Mouse (Mus musculus): ENCODE results near the gene Zfp3. TPM values are rescaled to one million over a fixed set of nuclear protein-coding genes. Genes with fewer than 3 reads are reported as not detected.
"Not testable (repeated sequence)": the region's sequence is repeated elsewhere in the genome, so short reads cannot be mapped to it uniquely, and the experiment has no call there.

Gene Zfp3
- polyA plus RNA-seq, 1 experiment from 2014 or later, result 14.2 TPM

DNA sequence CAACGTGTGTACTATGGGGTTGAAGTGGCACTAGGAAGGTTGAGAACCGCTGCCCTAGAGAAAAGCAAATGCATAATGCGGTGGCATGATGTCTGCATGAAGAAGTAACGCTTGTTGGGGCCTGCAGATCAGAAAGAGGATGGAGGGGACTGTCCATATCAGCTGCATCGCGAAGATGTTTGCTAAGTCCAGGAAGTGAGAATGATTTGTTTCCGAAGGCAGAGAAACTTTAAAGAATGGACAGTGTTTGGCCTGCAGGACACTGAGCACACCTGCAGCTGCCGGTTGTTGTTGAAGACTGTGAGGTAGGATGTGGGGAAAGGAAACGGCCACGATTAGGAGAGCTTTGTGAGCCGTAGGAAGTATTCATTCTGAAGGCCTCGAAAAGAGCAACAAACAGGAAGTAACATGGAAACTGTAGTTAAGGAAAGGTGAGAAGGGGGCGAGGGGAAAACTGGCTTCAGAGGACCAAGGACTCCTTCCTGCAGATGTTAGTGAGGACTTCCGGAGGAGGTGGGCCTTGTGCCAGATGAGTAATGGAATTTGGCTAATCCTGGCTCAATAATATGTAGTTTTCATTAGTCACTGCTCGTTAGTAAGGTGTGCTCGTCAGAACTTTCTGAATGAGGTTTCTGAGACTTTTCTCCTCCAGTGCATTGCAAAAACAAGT is 1.9 kb downstream of the Zfp3 start:
- no peak for ATAC-seq (ENCODE audit: low FRiP score)
- peaks cover 14% of the 10 kb centered on the region for H3K36me3 ChIP-seq
- no peaks in the 10 kb centered on the region for H3K27me3 ChIP-seq
- no peak overlapping the region for H3K27ac ChIP-seq
- H3K4me3 ChIP-seq, result no peak overlapping the region
- 88% methylated on average over 16 of the region's 16 CpGs for WGBS
- peaks cover 20% of the 10 kb centered on the region for H3K4me1 ChIP-seq (replicated peaks)
- no peak overlapping the region for H3K9ac ChIP-seq
- no peak overlapping the region for H3K4me2 ChIP-seq
- no peaks in the 10 kb centered on the region for H3K9me3 ChIP-seq

DNA sequence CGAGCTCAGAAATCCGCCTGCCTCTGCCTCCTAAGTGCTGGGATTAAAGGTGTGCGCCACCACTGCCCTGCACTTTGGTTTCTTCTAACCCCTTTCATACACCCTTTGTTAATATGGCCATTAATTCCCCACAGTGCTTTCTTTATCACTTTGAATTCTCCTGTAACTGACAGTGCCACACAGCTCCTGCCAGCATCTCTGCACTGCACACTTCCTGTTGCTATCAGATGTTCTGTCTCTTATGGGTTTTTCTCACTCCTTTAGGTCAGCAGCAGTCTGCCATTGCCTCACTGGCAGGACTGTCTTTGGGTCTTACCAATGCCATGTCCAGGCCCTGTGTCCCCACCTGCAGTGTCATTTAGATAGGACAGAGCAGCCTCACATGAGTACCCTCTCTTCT is 6.8 kb downstream of the Zfp3 start:
- no peaks in the 10 kb centered on the region for H3K27me3 ChIP-seq
- WGBS, result 100% methylated on average over 3 of the region's 3 CpGs
- no peak overlapping the region for H3K9ac ChIP-seq
- H3K4me1 ChIP-seq (replicated peaks), result peaks cover 3% of the 10 kb centered on the region
- H3K27ac ChIP-seq, result no peak overlapping the region
- no peak for ATAC-seq (ENCODE audit: low FRiP score)
- H3K9me3 ChIP-seq, result no peaks in the 10 kb centered on the region
- no peak overlapping the region for H3K4me3 ChIP-seq
- H3K36me3 ChIP-seq, result peaks cover 52% of the 10 kb centered on the region
- no peak overlapping the region for H3K4me2 ChIP-seq

DNA sequence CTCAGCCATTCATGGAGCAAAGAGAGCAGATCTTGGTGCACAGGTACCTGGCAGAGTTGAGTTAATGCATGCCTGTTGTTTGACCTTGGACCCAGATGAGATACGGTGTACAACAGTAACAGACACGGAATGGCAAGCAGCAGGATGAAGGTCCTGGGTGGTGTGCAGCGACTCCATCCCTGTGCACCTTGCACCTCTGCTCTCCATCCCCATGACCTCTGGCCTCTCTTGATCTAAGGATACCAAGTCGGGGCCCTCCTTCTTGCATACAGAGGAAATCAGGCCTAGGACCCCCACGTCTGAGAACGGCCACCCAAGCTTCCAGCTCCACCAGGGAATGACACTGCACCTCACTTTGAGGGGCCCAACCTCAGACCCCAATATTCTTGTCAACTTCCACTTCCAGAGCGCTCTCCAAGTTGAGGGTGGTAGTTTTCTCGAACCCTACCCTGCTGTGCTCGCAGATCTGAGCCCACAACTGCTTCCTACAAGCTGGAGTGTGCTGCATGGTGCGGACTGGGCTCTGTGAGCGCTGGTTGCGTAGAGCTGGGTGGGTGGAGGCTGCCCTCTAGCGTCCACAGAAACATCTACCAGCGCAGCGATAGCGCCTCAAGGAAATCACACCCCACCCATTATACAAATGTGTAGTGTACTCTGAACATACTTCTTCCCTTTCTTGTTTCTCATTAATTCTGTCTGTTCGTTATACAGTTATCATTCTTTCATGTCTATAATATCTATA is 13.0 kb downstream of the Zfp3 start:
- Histone ChIP-seq H3K4me3 (no peak overlapping the region), H3K4me2 (no peak overlapping the region), H3K4me1 (replicated peaks) (0 out of 2 replicates have a peak, but pooled peaks cover 5% of the 10 kb centered on the region), H3K27ac (no peak overlapping the region), H3K27me3 (no peaks in the 10 kb centered on the region), H3K36me3 (peaks cover 28% of the 10 kb centered on the region), H3K9me3 (no peaks in the 10 kb centered on the region), H3K9ac (no peak overlapping the region)
- ATAC-seq (ENCODE audit: low FRiP score), result peak; percentile 52; the same call in 1 of the 2 replicates
- WGBS, result 28% methylated on average over 17 of the region's 17 CpGs

DNA sequence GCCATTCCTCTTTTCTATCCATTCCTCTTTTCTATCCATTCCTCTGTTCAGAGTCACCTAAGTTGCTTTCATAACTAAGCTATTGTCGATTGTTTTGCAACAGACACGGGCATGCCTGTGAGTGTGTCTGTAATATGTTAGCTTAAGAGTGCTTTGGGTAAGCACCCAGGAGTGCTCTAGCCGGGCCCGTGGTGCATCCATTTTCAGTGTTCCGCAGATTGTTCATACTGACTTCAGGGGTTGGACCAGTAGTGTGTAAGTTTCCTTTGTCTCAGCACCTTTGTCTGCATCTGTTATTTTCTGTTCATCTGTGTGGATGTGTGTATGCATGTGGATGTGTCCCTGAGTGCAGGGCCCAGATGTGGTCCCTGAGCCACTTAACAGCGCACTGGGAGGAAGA is 13.6 kb downstream of the Zfp3 start:
- Histone ChIP-seq H3K27me3 (no peaks in the 10 kb centered on the region), H3K4me1 (replicated peaks) (0 out of 2 replicates have a peak, but pooled peaks cover 5% of the 10 kb centered on the region), H3K9me3 (no peaks in the 10 kb centered on the region), H3K36me3 (peaks cover 21% of the 10 kb centered on the region), H3K9ac (no peak overlapping the region), H3K27ac (no peak overlapping the region), H3K4me2 (no peak overlapping the region), H3K4me3 (no peak overlapping the region)
- no peak for ATAC-seq (ENCODE audit: low FRiP score)
- 70% methylated on average over 6 of the region's 6 CpGs for WGBS

DNA sequence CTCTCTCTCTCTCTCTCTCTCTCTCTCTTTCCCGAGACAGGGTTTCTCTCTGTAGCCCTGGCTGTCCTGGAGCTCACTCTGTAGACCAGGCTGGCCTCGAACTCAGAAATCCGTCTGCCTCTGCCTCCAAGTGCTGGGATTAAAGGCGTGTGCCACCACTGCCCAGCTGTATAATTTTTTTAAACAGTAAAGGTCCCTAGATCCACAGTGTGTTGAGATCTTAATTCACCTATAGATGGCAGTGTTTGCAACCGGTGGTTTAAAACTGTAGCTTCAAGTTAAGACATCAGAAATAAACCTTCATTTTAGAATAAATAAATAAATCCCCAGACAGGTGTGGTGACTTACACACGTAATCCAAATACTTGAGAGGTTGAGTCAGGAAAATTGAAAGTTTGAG is 14.0 kb downstream of the Zfp3 start:
- H3K4me2 ChIP-seq; H3K9ac ChIP-seq; H3K4me3 ChIP-seq; H3K9me3 ChIP-seq; H3K4me1 ChIP-seq (replicated peaks); ATAC-seq (ENCODE audit: low FRiP score); H3K27ac ChIP-seq; H3K27me3 ChIP-seq: not testable (repeated sequence)
- H3K36me3 ChIP-seq, result peaks cover 17% of the 10 kb centered on the region
- WGBS, result 31% methylated on average over 6 of the region's 6 CpGs

DNA sequence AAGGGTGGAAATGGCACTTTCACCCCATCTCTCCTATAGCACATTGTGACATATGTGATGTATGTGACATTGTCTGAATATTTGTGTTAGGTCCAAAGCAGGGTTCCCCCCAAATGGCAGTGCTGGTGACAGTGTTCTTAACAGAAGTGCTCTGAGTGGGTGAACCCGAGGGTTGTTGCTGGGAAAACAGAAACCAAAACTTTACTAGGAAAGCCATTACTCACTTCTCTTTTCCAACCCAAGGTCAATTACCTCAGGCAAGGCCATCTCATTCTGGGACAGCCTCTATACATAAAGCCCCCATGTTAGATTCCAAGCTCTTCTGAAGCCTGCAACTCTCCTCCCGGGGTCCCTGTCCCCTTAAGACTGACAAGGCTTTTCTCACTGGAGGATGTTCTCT is 21.9 kb downstream of the Zfp3 start:
- H3K27ac ChIP-seq, result no peak overlapping the region
- H3K9ac ChIP-seq, result no peak overlapping the region
- H3K4me2 ChIP-seq, result no peak overlapping the region
- 70% methylated on average over 2 of the region's 2 CpGs for WGBS
- H3K4me3 ChIP-seq, result no peak overlapping the region
- no peaks in the 10 kb centered on the region for H3K9me3 ChIP-seq
- no peaks in the 10 kb centered on the region for H3K27me3 ChIP-seq
- no peak for ATAC-seq (ENCODE audit: low FRiP score)
- H3K36me3 ChIP-seq, result no peaks in the 10 kb centered on the region
- H3K4me1 ChIP-seq (replicated peaks), result no peaks in the 10 kb centered on the region

DNA sequence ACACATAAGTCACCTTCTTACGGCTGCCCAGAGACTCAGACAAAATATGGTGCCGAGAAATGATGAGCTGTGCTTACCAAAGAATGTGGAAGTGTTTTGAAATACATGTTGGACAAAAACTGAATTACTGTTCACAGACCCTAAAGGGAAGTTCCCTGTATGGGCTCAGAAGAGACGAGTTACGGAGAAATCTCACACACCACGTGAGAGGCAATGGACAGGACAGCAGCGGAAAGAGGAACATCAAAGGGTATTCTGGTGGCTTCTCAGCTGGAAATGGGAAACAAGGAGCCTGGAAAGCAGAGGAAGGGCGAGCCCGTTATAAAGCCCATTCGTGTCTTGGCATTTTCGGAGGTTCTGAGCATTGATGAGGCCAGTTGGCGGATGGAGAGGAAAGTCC is 23.0 kb downstream of the Zfp3 start:
- Histone ChIP-seq H3K4me2 (no peak overlapping the region), H3K9me3 (no peaks in the 10 kb centered on the region), H3K9ac (no peak overlapping the region), H3K36me3 (no peaks in the 10 kb centered on the region), H3K27me3 (no peaks in the 10 kb centered on the region), H3K4me1 (replicated peaks) (no peaks in the 10 kb centered on the region), H3K4me3 (no peak overlapping the region), H3K27ac (no peak overlapping the region)
- WGBS, result 77% methylated on average over 11 of the region's 11 CpGs
- no peak for ATAC-seq (ENCODE audit: low FRiP score)

DNA sequence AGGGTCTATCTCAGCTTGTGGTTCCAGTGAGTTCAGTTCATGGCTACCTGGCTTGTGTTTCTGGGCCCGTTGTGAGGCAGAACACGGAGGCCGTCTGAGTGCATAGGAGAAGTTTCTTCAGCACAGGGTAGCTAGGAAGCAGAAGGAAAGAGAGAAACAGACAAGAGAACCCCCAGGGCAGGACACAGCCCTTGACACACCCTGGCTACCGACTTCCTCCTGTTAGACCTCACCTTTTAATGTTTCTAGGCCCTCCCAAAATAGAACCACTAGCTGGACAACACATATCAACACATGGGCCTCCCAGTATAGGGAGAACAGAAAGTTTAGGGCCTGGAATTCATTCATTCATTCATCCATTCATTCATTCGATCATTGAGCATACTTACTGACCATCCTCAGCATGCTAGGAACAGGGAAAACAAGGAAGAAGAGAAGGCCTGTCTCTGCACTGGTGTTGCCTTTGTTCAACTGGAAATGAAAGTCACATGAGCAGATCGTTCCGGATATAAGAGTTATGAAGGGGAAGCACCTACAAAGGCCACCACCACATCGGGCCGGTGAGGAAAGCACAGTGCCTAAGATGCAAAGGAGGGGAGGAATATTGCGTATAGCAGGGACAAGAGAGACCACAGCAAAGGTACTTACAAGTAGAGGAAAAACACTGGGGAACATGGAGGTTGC is 25.1 kb downstream of the Zfp3 start:
- H3K4me3 ChIP-seq, result no peak overlapping the region
- no peaks in the 10 kb centered on the region for H3K36me3 ChIP-seq
- no peaks in the 10 kb centered on the region for H3K9me3 ChIP-seq
- 86% methylated on average over 10 of the region's 10 CpGs for WGBS
- ATAC-seq (ENCODE audit: low FRiP score), result no peak
- H3K27me3 ChIP-seq, result no peaks in the 10 kb centered on the region
- H3K4me2 ChIP-seq, result no peak overlapping the region
- H3K4me1 ChIP-seq (replicated peaks), result no peaks in the 10 kb centered on the region
- H3K27ac ChIP-seq, result no peak overlapping the region
- no peak overlapping the region for H3K9ac ChIP-seq

DNA sequence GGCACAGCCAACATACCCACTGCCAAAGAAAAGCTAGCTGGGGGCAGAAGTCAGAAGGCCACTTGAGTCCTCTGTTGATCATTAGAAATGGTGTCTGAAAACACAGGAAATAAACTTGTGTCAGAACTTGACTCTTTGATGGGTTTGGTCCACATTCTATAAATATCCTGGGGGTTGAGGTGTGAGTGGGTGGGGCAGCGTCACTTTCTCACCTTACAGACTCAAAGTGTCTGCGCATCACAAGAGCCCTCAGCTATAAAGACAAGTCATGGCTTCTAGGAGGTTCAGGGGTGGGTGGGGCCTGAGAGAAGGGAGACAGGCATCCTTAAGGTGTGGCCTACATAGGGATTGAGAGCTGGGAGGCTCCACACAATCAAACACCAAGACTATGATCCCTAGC is 26.4 kb downstream of the Zfp3 start:
- no peak for ATAC-seq (ENCODE audit: low FRiP score)
- H3K27ac ChIP-seq, result no peak overlapping the region
- no peaks in the 10 kb centered on the region for H3K9me3 ChIP-seq
- no peak overlapping the region for H3K4me3 ChIP-seq
- H3K27me3 ChIP-seq, result no peaks in the 10 kb centered on the region
- no peak overlapping the region for H3K9ac ChIP-seq
- H3K36me3 ChIP-seq, result no peaks in the 10 kb centered on the region
- no peak overlapping the region for H3K4me2 ChIP-seq
- no peaks in the 10 kb centered on the region for H3K4me1 ChIP-seq (replicated peaks)
- 90% methylated on average over 2 of the region's 2 CpGs for WGBS

DNA sequence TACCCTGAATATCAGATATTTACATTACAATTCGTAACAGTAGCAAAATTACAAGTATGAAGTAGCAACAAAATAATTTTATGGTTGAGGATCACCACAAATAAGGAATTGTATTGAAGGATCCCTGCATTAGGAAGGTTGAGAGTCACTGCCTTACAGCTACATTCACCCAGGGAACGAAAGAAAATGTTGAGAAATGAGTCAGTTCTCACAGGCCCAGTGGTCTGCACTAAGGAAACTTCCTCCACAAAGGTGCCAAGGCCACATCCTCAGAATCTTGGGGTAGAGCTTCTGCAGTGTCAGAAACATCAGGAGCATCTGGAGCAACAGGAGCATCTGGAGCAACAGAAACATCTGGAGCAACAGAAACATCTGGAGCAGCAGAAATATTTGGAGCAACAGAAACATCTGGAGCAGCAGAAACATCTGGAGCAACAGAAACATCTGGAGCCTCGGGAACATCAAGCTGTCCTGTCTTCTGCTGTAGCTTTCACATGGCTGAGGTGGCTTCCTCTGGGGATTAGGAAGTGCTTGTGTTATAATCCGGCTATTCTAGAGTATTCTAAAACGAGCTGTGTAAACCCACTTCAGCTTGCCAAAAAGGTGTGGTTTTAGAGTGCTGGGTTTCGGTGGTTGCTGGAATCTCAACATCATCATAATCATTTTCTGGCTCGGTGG is 27.0 kb downstream of the Zfp3 start:
- no peak overlapping the region for H3K9ac ChIP-seq
- no peak for ATAC-seq (ENCODE audit: low FRiP score)
- no peaks in the 10 kb centered on the region for H3K27me3 ChIP-seq
- 82% methylated on average over 7 of the region's 7 CpGs for WGBS
- H3K4me1 ChIP-seq (replicated peaks), result no peaks in the 10 kb centered on the region
- H3K36me3 ChIP-seq, result no peaks in the 10 kb centered on the region
- H3K4me3 ChIP-seq, result no peak overlapping the region
- no peaks in the 10 kb centered on the region for H3K9me3 ChIP-seq
- H3K27ac ChIP-seq, result no peak overlapping the region
- no peak overlapping the region for H3K4me2 ChIP-seq

DNA sequence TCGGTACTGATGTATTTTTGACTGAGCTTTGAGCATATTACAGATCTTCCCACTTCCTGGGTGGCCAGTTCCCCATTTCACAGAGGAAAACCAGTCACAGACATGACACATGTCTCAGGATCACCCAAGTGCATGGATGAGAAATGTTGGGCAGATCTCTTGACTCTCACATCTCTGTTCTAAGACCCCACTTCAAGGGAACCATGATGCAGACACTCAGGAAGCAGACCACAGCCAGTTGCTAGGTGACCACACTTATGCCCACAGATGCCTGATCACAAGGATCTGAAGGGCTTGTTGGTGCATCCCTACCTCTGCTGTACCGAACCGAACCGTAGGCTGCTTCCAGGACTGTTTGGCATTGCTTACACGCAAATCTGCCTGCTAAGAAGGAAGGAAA is 27.7 kb downstream of the Zfp3 start:
- ATAC-seq (ENCODE audit: low FRiP score), result no peak
- Histone ChIP-seq H3K36me3 (no peaks in the 10 kb centered on the region), H3K4me2 (no peak overlapping the region), H3K27ac (no peak overlapping the region), H3K4me1 (replicated peaks) (no peaks in the 10 kb centered on the region), H3K9ac (no peak overlapping the region), H3K4me3 (no peak overlapping the region), H3K9me3 (no peaks in the 10 kb centered on the region), H3K27me3 (no peaks in the 10 kb centered on the region)
- 94% methylated on average over 5 of the region's 5 CpGs for WGBS

DNA sequence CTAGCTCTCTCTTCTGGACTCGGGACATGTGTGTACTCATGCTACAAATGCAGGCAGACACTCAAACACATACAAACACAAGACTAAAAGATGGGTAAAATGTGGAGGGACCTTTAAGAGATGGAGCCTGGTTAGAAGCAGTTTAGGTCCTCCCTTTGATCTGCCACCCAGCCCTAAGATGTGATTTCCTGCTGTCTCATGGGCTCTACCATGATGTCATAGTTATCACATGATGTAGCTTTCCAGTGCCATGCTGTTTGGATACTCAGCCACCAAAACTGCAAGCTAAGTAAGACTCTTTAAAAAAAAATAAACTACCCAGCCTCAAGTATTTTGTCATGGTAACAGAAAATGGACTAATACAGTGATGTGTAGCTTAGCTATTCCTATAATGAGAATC is 28.4 kb downstream of the Zfp3 start:
- 90% methylated on average over 1 of the region's 1 CpGs for WGBS
- ATAC-seq (ENCODE audit: low FRiP score), result no peak
- no peak overlapping the region for H3K9ac ChIP-seq
- H3K36me3 ChIP-seq, result no peaks in the 10 kb centered on the region
- H3K9me3 ChIP-seq, result no peaks in the 10 kb centered on the region
- H3K4me1 ChIP-seq (replicated peaks), result no peaks in the 10 kb centered on the region
- no peak overlapping the region for H3K27ac ChIP-seq
- no peak overlapping the region for H3K4me3 ChIP-seq
- H3K27me3 ChIP-seq, result no peaks in the 10 kb centered on the region
- no peak overlapping the region for H3K4me2 ChIP-seq

All from hindbrain, embryonic 13.5 days (tissue).